Mouse (Mus musculus) gonadal fat pad, adult 2 months (tissue): Measurements from ENCODE around the gene Olfr1260. TPM values are rescaled to one million over a fixed set of nuclear protein-coding genes. Genes with fewer than 3 reads are reported as not detected.

Experiments
- DNase-seq: peaks from one replicate; pipeline ENCODE4 v3.0.0-alpha.2; 2012; ENCODE audit warnings: low read depth
- polyA plus RNA-seq: library from polyadenylated mRNA; depleted of rRNA; stranded (reverse); fragments of >200 nt; gene quantifications from 2 replicates; pipeline ENCODE4 v1.2.3, GENCODE M21; 2012; rRNA removed

The Olfr1260 gene
- polyA plus RNA-seq = not detected in 2 replicates

DNA sequence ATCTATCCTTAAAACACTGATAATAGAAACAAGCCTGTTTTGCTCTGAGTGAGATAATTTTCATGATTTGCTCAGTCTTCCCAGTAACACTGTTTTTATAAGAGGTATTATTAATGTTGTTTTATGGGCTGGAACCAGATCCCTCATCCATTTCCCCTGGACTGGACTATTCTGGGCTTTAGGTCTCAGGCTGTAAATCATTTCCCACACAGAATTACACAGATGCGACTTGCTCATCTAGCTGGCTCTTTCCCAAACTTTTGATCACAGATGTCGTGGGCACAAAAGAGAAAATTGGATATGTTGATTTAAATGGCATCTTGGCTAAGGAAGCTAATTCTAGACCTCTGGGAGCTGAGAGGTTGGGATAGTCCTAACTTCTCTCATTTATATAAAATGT, at the start of gene Olfr1260:
Olfr1260 (plus strand) TSS at position 157 of the 400 bp plus-strand sequence.
- no peak for DNase-seq

DNA sequence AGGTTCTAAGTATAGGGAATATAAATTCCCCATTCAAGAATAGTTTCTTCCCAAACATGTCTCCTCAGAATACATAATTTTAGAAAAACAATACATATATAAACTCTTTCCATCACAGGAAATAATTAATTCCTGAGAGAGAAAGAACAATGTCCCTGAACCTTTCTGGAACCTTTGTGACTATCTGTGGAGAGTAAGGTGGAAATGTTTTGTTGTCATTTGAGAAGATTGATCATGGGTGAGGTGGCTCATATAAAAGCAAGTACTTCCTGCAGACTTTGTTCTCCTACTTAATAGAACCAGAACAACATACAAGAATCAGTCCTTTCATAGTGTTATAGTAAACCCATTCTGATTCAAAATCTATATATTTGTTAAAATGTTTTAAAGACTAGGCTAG, 47.1 kb upstream of the Olfr1260 start, which contains the start of gene Olfr1258:
Olfr1258 (plus strand) TSS at position 301 of the 400 bp plus-strand sequence.
- DNase-seq = no peak

DNA sequence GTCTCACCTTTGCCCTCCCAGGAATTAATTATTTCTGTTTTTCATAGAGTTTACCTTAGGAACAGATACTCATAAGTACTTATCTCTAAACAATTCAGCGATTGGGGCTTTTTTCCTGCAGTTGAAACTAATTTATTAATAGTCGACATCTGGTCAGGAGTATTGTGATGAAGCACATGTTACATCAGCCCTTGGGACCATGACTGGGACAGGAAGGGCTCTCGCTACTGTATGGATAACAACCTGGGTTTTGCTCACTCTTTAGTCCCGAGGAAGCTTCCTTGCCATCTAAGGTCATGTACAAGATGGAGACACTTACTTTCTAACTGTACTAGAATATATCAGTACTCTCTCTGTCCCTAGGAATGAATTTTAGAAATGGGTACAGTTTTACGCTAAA, 25.6 kb upstream of the Olfr1260 start, which contains the start of gene Olfr1259:
Olfr1259 (minus strand) TSS at position 101 of the 400 bp plus-strand sequence.
- DNase-seq = no peak

DNA sequence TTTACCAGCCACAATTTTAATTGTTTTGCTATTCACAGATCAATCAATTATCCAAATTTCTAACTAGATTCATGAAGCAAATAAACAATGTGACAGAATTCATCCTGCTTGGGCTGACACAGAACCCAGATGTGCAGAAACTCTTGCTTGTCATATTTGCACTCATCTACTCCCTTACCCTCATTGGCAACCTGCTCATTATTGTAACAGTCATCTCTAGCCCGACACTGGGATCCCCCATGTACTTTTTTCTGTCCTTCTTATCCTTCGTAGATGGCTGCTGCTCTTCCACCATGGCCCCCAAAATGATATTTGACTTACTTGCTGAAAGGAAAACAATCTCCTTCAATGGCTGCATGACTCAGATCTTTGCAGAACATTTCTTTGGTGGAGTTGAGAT, 3.6 kb downstream of the Olfr1260 start:
- no peak for DNase-seq

DNA sequence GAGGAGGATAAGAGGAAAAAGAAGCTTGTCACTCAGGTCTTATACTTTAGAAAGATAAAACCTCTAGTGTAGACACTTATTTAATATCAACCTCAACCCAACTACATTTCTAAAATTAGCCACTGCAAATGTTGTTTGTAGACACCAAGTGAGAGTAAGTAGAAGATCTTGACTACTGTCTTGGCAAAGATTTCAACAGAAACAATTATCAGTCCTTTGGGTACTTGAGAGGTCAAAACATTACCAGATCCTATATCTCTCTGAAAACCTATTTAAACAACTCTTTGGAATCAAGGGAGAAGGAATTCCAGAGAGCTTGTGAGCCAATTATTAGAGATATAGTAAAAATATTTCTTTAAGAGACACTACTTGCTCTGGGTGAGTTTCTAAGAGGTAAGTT, 16.8 kb downstream of the Olfr1260 start, which contains the start of gene Olfr1261:
Olfr1261 (plus strand) TSS at position 301 of the 400 bp plus-strand sequence.
- DNase-seq = no peak

DNA sequence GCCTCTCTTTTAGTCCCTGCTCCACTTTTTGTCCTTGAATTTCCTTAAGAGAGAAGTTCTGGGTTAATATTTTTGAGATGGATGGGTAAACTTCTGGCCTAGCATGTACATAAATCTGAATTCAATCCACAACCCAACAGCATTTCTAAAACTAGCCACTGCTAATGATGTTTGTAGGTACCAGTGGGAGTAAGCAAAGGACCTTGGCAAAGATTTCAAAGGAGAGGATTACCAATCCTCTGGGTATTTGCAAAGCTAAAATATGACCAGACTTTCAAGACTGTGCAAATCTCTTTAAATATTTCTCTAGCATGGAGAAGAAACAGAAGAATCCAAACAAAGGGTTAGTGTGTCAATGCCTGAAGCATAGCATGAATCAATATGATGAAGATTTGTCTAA, 25.7 kb downstream of the Olfr1260 start, which contains the start of gene Olfr1262:
Olfr1262 (plus strand) TSS at position 301 of the 400 bp plus-strand sequence.
- DNase-seq = no peak

DNA sequence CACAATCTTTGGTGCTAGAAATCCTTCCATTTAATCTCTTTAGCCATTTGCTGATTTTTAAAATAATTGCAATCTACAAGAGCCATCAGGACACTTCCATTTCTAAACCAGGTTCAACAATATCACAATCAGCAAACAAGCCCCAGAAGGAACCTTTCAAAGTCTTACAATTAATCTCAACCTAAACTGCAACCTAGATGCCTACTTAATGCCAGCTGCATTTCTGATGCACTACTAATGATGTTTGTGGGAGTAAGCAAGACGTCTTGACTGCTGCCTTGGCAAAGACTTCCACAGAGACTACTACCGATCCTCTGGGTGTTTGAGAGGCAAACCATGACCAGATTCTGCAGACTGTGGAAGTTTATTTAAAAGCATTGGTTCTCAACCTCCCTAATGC, 37.7 kb downstream of the Olfr1260 start, which contains the start of gene Olfr1263:
Olfr1263 (plus strand) TSS at position 301 of the 400 bp plus-strand sequence.
- DNase-seq = no peak

DNA sequence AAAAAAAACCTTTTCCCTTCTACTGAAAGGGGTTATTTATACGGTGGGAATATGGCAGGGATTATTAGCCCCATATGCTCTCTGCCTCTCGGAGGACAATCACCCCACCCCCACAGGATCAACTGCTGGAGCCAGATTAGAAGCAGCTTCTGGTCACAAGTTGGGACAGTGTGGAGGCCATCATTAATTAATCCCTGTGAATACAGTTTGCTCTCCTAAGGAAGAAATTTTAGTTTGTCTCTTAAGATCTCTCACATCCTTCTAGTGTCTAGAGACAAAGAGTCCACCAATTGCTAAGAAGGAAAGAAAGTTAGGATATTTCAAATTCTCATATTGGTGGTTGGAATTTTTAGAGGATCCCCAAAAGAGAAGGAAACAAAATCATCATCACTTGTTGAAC, 51.3 kb downstream of the Olfr1260 start, which contains the start of gene Olfr1264:
Olfr1264 (minus strand) TSS at position 101 of the 400 bp plus-strand sequence.
- DNase-seq = no peak

Other genes with a start within 250 kb of the Olfr1260 start
- gene Olfr1252, start 249.3 kb upstream of the Olfr1260 start, polyA plus RNA-seq = not detected in 2 replicates
- not detected in 2 replicates for gene Olfr1253, start 217.2 kb upstream of the Olfr1260 start, polyA plus RNA-seq
- gene Olfr1254, start 180.7 kb upstream of the Olfr1260 start, polyA plus RNA-seq = not detected in 2 replicates
- not detected in 2 replicates for gene Olfr1255, start 162.3 kb upstream of the Olfr1260 start, polyA plus RNA-seq
- gene Olfr1256, start 132.8 kb upstream of the Olfr1260 start, polyA plus RNA-seq = not detected in 2 replicates
- gene Olfr48, start 126.1 kb upstream of the Olfr1260 start, polyA plus RNA-seq = not detected in 2 replicates
- not detected in 2 replicates for gene Olfr1257, start 95.9 kb upstream of the Olfr1260 start, polyA plus RNA-seq
- not detected in 2 replicates for gene Olfr1258, start 47.0 kb upstream of the Olfr1260 start, polyA plus RNA-seq
- gene Olfr1259, start 25.7 kb upstream of the Olfr1260 start, polyA plus RNA-seq = not detected in 2 replicates
- gene Olfr1261, start 16.9 kb downstream of the Olfr1260 start, polyA plus RNA-seq = not detected in 2 replicates
- gene Olfr1262, start 25.8 kb downstream of the Olfr1260 start, polyA plus RNA-seq = not detected in 2 replicates
- gene Olfr1263, start 37.8 kb downstream of the Olfr1260 start, polyA plus RNA-seq = not detected in 2 replicates
- not detected in 2 replicates for gene Olfr1264, start 51.2 kb downstream of the Olfr1260 start, polyA plus RNA-seq
- gene Olfr1265, start 61.0 kb downstream of the Olfr1260 start, polyA plus RNA-seq = not detected in 2 replicates
- gene Olfr140, start 89.3 kb downstream of the Olfr1260 start, polyA plus RNA-seq = not detected in 2 replicates
- not detected in 2 replicates for gene Olfr1269, start 147.1 kb downstream of the Olfr1260 start, polyA plus RNA-seq
- gene Olfr32, start 168.0 kb downstream of the Olfr1260 start, polyA plus RNA-seq = not detected in 2 replicates
- gene Olfr1270, start 178.8 kb downstream of the Olfr1260 start, polyA plus RNA-seq = not detected in 2 replicates